Mouse (Mus musculus): Measurements from ENCODE around the gene Ssr3.

Gene Ssr3

DNA sequence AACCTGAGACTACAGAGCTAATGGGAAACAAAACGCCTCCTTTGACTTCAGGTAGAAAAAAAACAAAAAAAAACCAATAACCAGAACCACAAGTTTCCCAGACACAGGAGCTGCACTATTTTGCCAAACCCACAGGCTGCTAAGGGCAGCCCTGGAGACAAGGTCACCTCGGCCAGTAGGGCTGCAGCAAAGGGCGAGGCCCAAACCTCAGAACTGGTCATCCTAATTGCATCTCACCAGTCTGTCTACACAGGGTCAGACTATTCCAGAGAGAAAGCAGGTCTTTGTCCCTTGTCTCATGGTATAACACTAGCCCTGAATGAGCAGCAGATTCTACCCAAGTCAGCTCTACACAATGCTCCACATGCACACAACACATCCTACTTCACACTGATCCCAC is 17.7 kb downstream of the Ssr3 start:
- DNase-seq (ENCODE audit: low spot score in 2 of 2) = no peak

DNA sequence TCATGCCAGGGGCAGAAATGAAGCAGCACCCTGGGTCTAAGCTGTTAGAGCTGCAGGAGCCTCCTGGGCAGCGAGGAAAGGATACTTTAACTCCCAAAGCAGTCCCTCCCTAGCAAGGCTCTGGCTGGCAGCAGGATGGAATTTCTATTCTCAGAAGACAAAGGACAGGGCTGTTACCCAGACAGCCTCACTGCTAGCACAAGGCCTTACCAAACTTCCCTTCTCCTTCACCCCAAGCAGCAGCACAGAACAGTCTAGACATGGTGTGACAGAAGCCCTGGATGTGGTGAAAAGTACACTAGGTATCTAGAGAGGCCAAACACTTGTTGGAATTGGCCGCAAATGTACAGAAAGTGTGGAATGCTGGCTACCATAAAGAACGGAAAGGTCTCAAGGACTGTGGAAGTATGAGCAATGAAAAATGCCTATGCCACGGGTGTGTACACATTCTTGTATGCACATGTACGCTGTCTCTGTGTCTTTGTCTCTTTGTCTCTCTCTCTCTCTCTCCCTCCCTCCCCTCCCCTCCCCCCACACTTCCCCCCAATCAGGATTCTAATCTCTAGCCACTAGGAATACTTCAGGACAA is 18.7 kb downstream of the Ssr3 start:
- DNase-seq (ENCODE audit: low spot score in 2 of 2) = no peak

DNA sequence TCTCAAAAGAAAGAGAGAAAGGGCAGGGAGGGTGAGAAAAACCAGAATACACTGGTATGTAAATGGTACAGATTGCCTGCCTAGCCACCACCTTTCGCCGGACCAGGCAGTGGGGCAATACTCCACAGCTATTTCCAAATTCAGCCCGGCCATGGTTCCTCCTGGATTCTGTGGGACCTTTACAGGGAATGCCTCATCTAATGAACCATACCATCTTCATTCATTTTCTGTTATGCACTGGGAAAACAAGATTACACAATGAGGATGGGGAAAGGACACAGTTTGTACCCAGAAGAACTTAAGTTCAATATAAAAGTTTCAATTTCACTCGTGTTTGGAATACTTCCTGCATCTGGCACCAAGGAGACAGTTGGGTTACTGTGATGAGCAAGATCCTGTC is 19.9 kb downstream of the Ssr3 start:
- no peak for DNase-seq (ENCODE audit: low spot score in 2 of 2)

DNA sequence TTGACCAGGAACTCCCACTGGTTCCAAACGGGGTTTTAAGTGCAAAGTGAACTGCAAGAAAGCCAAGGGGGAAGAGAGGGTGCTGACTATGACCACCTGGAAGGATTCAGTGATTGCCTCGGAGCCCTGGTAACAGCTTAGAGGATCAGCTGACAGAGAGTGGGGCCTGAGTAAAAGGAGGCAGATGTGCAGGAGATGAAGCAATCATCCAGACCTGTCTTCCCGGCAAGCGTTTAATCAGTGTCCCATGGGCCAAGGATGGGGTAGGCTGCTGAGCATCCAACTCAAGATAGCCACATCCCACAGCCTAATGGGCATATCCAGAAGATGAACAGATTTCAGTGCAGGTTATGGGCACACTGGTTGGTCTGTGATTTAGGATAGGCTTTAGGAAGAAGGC is 24.5 kb downstream of the Ssr3 start:
- DNase-seq (ENCODE audit: low spot score in 2 of 2) = no peak

DNA sequence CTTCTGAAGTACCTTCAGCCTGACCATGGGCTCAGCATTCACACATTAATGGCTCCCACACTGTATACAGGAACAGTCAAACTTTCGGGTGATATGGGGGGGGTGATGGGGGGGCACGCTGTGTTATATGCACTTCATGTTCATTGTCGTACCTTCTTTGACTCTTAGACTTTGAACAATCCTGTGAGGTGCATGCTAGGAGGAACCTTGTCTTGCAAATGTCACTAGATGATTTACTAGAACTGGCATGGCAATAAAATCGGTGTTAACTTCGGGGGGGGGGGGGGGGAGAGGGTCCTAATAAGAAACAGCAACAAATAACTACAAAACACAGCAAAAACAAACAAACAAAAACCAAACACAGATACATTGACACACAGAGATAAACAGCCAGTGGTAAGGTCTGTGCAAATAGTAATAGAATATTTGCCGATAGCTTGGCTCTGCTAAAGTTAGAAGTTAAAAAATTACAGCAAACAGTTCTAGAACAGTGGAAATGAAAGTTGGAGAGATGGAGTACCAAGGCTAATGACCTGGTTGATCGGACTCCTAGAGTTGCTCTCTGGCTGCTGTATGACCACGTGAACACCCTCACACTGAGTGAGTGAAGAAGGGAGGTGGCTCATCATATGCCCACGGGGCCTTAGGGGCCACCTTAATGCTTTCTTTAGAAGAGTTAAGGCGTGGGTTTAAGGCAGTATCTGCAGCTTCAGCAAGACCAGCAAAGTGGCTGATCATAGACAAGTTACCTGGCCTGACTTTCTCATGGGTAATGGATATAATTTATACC is 26.3 kb downstream of the Ssr3 start:
- no peak for DNase-seq (ENCODE audit: low spot score in 2 of 2)

DNA sequence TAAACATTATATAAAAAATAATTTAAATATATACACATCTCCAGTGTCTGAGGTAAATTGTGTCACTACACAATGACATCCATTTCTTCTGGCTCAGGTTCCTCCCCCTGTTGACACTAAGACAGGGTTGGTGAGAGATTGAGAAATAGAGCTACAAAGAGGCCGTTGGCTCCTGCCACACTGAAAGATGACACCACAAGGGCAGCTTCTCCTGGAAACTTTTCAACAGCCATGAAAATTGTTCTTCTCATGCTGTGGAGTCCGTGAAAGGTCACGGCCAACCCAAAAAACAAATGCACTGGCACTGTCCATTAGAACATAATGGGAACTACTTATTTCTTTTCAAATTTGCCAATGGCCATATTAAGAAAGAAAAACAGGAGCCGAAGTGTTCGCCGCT is 27.2 kb downstream of the Ssr3 start:
- no peak for DNase-seq (ENCODE audit: low spot score in 2 of 2)

DNA sequence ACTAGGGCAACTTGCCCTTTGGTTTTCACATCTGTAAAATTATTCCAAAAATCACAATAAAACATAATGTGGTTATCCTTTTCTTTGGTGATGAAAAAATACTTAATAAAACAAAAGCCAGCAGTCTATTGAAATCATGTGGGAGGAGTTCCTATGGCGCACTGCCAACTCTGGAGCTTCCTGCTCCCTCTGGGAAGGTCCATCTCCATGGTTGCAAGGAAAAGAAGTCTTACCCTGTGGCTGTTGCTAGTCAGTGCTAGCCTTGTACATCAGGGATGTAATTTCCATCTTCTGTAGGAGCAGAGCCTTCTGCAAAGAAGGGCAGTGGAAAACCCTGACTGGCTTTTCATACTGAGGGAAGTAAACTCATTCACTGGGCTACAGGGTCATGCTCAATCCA is 29.0 kb downstream of the Ssr3 start:
- DNase-seq (ENCODE audit: low spot score in 2 of 2) = no peak

DNA sequence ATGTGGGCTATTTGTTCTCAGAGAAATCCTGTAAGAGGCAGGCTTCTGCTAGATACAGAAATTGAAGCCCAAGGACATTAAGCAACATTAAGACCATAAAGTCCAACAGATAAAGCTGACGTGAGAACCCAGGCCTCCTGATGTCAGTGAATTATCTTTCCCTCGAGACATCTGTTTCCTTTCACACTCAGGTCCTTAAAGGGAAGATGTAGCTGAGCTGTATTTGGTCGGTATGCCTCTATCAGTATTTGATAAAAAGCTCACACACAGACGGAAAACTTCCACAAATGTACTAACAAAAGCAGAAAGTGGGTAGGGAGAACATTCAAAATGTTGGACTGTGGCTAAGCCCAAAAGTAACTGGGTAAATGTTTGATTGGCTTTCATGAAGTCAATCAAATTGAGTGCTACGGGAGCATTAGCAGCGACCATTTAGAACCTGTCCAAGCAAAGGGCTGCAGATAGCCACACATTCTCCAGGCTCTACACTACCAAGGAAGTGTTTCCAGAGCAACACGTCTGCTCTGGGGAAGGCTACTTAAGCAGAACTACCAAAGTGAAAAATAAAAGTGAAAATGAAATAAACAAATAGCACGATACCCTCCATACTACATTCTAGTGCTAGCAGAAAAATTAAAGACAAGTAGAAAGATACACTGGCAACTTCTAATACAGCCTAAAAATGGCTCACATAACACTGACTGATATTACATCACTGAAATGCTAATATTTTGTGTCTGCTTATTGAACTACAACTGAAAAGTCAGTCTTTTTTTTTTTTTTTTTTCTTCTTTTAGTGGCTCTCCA is 32.1 kb downstream of the Ssr3 start:
- no peak for DNase-seq (ENCODE audit: low spot score in 2 of 2)

DNA sequence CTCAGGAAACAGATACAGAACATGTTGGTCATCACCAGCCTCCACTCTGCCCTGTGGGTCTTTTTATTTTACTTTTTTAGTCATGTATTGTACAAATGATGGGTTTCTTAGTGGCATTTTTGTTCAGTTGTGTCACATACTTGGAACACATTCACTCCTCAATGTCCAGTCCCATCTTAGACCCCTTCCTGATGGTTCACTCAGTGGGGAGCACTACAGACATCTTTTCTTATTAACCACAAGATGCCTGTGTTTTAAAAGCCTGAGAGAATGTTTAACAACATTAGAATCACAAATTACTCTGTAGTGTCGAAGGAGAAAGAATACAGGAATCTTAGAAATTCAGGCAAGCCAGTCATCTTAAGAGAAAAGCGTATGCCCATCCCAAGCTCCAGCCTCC is 33.6 kb downstream of the Ssr3 start:
- DNase-seq (ENCODE audit: low spot score in 2 of 2) = no peak

DNA sequence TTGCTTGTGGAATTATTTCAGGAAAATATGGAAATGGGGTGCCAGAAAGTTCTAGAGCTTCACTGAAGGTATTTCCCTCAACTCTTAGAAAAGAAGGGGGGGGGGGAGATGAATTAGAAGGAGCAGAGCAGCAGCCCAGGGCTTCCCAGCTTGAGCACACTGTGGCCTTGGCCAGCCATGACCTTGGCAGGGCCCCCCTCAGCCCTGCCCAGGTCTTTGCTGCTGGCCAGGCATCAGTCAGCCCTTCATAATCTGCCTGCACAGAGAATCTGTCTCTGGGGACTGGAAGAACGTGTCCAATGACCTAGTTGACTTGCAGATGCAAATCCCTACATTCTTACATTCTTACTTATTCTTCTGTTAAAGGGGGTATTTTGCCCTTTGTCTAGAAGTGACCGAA is 34.1 kb downstream of the Ssr3 start:
- no peak for DNase-seq (ENCODE audit: low spot score in 2 of 2)

DNA sequence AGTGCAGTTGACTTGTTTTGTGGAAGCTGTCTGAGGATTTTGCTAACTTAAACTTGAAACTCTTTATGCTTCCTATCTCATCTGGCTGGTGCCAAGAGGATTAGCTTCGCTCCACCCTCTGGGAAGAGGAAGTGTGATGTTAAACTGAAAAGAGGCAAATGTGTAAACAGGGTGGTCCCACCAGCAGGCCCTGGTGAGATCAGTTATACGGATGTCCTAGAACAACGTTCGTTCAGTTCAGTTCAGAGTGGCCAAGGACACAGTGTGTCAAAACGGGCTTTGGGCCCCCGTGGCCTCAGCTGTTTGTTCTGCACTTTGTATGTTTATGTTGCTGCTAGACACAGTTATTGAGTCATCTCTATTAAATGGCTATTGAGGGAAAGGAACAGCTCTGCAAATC is 36.9 kb downstream of the Ssr3 start:
- DNase-seq (ENCODE audit: low spot score in 2 of 2) = no peak

DNA sequence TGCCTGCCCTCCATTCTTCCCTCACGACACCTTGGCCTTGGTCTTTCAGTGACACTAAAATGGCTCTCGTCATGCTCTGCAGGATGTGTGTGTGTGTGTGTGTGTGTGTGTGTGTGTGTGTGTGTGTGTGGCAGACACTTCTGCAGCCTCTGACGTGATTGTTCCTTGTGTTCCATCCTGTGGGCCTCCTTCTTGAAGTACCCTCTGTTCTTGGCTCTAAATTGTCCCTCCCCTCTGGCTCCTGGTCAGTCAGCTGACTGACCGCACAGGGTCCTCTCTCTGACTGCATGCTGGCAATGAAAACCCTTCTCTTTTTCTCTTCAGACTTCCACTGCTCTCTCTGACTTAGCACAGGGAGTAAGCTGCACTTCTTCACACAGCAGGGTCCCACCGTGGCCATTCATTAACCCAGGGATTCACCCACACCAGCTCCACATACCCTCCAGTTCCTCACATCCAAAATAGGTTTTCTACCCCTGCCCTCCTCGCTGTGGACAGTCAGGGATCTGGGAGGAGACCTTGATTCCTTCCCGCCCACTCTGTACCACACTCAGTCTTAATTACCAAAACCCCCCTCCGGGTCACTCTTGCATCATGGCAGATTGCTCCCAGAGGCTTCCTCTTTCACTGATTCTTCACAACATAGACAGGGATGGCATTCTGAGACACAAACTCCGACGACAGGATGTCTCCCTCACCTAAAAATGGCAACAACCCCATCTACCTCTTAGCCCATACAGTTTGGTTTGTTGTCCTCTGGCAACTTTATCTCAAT is 39.0 kb downstream of the Ssr3 start:
- no peak for DNase-seq (ENCODE audit: low spot score in 2 of 2)

DNA sequence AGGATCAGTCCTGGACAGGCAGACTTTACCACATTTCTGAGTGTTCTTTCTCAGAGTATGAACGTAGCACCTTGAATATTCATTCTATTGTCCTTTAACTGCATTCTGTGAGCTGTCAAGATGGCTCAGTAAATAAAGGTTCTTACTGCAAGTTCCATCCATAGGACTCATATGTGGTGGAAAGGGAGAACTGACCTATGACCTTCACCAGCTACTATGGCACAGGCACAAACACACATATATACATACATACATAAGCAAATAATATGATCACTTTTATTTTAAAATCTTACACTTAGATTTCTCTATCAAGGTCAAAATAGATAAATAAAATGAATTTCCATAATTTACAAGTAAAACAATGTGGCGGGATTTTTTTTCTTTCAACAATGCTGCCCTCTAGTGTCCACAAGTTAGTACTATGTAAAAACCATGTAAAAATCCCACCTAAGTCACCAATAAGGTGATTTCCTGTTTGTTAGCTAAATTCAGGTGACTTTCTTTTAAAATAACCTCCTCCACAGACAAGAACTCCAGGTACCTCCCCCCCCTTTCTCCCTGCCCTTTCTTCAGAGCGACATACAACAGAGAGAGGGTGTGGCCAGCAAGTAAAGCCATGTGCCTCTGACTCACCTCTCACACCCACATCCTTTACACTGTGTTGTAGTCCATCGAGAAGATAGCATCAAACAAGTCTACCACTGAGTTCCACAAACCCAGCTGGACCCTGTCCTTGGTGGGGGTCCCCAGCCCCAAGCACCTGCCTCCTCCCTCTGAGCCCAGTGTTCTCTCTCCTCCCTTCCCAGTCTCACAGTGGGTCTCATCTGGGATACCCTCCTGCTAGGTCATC is 39.9 kb downstream of the Ssr3 start:
- DNase-seq (ENCODE audit: low spot score in 2 of 2) = no peak

DNA sequence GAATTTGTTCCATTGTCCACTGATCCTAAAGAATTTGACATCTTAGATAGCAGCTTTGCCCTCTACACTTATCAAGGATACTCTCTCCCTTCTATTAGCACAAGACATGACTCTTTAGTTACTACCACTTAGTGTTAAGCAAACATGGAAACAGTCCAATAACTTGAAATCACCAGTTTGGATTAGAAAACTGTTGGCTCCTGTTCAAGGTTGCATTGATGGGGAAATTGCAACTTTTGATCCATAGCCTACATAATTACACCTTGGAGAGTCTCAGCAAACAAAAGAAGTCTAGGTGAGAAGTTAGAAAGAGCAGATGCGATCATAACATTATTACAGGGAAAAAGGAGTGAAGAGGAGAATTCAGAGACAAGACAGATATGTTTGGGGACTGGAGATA is 46.2 kb downstream of the Ssr3 start:
- DNase-seq (ENCODE audit: low spot score in 2 of 2) = no peak

DNA sequence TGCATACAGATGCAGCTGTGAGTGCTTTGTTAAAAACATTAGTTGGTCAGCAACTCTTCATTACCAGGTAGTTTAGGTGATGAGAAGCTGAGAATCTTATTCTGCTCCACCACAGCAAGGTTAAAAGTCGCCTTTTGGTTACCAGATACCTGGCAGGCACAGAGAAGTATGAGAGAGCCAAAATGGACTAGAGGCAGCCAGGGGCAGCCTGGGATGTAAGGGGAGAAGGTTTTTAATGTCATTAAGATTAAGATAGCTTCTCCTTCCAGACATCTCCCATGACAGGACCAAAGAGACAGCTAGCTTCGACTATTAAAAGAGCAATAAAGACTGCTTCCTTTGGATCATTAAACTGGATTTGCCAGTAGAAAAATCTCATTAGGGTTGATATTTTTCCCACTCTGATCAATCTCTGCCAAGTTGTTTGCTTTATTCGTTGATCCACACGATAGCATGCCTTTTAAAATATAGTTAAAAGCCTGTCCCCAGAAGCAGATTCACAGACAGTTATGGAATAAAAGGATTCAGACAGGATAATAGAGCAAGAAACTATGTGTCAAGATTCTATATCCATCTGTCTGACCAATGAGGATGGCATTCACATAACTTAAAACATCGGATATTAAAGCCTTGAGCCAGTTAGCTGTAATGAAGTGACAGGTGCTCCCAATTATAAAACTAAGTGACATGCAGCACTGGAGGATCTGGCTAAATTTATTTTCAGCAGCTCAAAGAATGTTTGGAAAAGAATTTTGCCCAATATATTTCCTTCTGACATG is 52.1 kb downstream of the Ssr3 start:
- no peak for DNase-seq (ENCODE audit: low spot score in 2 of 2)

DNA sequence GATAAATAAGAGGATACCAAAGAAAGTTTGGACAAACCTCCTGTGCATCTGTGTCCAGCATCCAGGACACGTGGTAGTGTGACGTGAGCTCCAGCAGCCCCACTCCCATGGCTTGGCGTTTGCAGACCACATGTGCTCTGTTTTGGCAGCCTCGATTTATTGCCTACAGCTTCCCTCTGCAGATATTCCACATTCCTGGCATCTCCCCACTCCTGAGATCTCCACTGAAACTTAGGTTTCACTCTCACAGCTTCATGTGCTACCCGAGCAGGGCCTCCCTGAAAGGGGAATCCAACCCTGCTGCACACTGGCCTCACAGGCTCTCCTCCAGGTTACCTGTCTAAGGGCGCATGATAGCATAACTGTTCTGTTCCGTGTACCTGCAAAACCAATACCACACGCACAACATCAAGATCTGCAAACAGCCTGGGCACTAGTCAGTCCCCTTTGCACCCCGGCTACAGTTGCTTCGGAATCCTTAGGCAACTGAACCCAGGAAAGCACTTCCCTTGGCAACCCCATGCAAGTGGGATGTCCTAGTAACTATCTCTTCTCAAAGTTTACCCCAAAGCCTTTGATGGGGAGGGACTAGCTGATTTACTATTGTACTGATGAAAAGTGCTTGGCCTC is 54.5 kb downstream of the Ssr3 start:
- DNase-seq (ENCODE audit: low spot score in 2 of 2) = no peak

Measured in frontal cortex, postnatal 10 days (tissue).